Mouse (Mus musculus): ENCODE results near the gene Kdsr.

GRCm38 (mm10) chr1:106684546-106684945 lies 75.0 kb downstream of the Kdsr start:
- TF ChIP-seq CTCF (IDR thresholded peaks at IDR 0.05; ENCODE audit: low read depth) (no peak), EP300 (IDR thresholded peaks at IDR 0.05; ENCODE audit: low read depth) (no peak)
